Mouse (Mus musculus) granulocyte monocyte progenitor cell, adult 5-6 weeks (primary cell): ENCODE measurements at regions not wholly inside any gene's neighbourhood (a gene's known extent, or its start where the extent isn't known, plus 50 kb on each side); places are given as distances from the start of the nearest gene placed in this dataset.

Source experiments
- ATAC-seq: replicated peaks from 2 replicates; pipeline ENCODE4 v1.8.0; 2016; ENCODE audit warnings: mild to moderate bottlenecking, moderate TSS enrichment, inconsistent platforms; ENCODE audit not compliant: poor library complexity, severe bottlenecking

GRCm38 (mm10) chr13:48154414-48155105, 106.5 kb upstream of the Id4 start:
- no peak for ATAC-seq

GRCm38 (mm10) chr13:48159020-48159910, 101.8 kb upstream of the Id4 start:
- ATAC-seq, result no peak

GRCm38 (mm10) chr13:48160161-48160560, 100.9 kb upstream of the Id4 start:
- ATAC-seq, result no peak

- no peak for ATAC-seq
Measured at GRCm38 (mm10) chr13:48161339-48161738, 99.7 kb upstream of the Id4 start.

- no peak for ATAC-seq
Measured at GRCm38 (mm10) chr13:48164586-48164985, 96.4 kb upstream of the Id4 start.

- ATAC-seq, result no peak
Measured at GRCm38 (mm10) chr13:48165838-48166237, 95.2 kb upstream of the Id4 start.

GRCm38 (mm10) chr13:48167976-48168375, 93.1 kb upstream of the Id4 start:
- ATAC-seq, result no peak

- ATAC-seq, result no peak
Measured at GRCm38 (mm10) chr13:48171309-48171953, 89.6 kb upstream of the Id4 start.

- no peak for ATAC-seq
Measured at GRCm38 (mm10) chr13:48171994-48172393, 89.0 kb upstream of the Id4 start.

GRCm38 (mm10) chr13:48192476-48192875, 68.6 kb upstream of the Id4 start:
- no peak for ATAC-seq

GRCm38 (mm10) chr13:48193942-48194341, 67.1 kb upstream of the Id4 start:
- no peak for ATAC-seq

- ATAC-seq, result no peak
Measured at GRCm38 (mm10) chr13:48207824-48208223, 53.2 kb upstream of the Id4 start.
